Mouse (Mus musculus): ENCODE measurements at regions not wholly inside any gene's neighbourhood (a gene's known extent, or its start where the extent isn't known, plus 50 kb on each side); places are given as distances from the start of the nearest gene placed in this dataset.

DNA sequence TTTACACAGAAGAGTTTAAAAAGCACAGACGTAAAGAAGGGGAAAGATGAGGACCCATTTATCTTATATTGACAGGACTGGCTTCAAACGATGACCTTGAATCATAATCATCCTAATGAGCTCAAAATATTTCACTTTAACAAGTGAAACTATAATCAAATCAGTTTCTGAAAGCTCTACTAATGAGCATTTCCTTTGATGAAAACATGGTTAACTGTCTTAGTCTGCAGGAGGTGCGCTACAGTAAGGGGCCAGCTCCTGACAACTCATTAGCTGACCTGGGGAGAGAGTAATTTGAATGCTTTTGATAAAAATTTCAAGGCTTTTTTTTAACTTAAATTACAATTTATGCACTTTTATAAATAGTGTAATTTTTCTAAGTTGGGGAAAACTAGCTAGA lies 247.8 kb upstream of the Defb41 start:
- no peak for TF ChIP-seq CTCF (conservative IDR thresholded peaks at IDR 0.05; ENCODE audit: low read length)
- TF ChIP-seq NANOG (IDR thresholded peaks at IDR 0.05; ENCODE audit: borderline replicate concordance, low read length) = no peak
- TF ChIP-seq POU5F1 (IDR thresholded peaks at IDR 0.05; ENCODE audit: borderline replicate concordance, low read length) = no peak

Measured in E14TG2a.4 (cell line).